Mouse (Mus musculus) heart, adult 2 months (tissue): ENCODE data around the gene Hnrnpul2.
A peak's percentile ranks its signal among the peaks of the same experiment; 100 is the strongest.

Experiments used
- EP300 ChIP-seq: fragments of 200-500 bp; IDR thresholded peaks from 2 replicates; pipeline ENCODE4 v1.6.1; 2011; ENCODE audit warnings: low read depth, low read length, control low read depth; ENCODE audit not compliant: insufficient read depth
- POLR2A ChIP-seq: fragments of 200-500 bp; IDR thresholded peaks from 2 replicates; pipeline ENCODE4 v1.6.1; 2011; ENCODE audit warnings: mild to moderate bottlenecking, low read depth, low read length, control low read depth; ENCODE audit not compliant: insufficient read depth

- TF ChIP-seq EP300 = no peak
- 0 out of 2 replicates have a peak, but pooled peaks have one; percentile 8 for TF ChIP-seq POLR2A
Measured at GRCm38 (mm10) chr19:8832971-8833370, 13.2 kb downstream of the Hnrnpul2 start.
